Mouse (Mus musculus): ENCODE results near the gene Rpl37a.
A peak's percentile ranks its signal among the peaks of the same experiment; 100 is the strongest.

DNA sequence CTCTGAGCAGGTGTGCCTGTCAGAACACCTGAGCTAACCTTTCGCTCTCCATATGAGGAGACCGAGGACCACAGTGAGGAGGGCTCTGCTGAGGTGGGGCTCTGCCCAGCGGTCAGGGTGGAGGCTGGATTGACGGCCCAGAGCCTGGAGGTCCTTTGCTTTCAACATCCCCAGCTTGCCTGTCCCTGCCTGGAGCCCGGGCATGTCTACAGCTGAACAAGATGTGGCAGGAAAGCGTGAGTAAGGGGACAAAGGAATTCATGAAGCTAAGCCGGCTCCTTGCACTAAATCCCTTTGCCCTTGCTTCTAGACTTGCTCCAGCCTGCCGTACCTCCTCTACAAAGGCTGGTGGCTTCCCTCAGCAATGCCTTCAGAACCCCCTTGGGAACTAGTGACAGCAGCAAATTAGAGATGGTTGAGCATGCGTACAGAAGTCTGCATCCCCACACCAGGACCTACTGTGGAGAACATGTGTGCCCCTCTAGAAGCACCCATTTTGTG lies 22.2 kb downstream of the Rpl37a start:
- TF ChIP-seq TAL1 (conservative IDR thresholded peaks at IDR 0.05; ENCODE audit: low read depth, low read length) (no peak), CTCF (IDR thresholded peaks at IDR 0.05; ENCODE audit: low read depth, low read length) (no peak), POLR2AphosphoS5 (IDR thresholded peaks at IDR 0.05; ENCODE audit: insufficient replicate concordance, low read depth, low read length) (peak; percentile 31; the same call in 1 of the 2 replicates), GATA1 (IDR thresholded peaks at IDR 0.05; ENCODE audit: borderline replicate concordance, low read length) (no peak)
